Mouse (Mus musculus) kidney, adult 9 months (tissue): Measurements from ENCODE around the gene Lbr.
"Not testable (repeated sequence)": the region's sequence is repeated elsewhere in the genome, so short reads cannot be mapped to it uniquely, and the experiment has no call there.

ENCODE experiments used
- DNase-seq: peaks from one replicate; pipeline ENCODE4 v3.0.0; 2022

Lbr gene

DNA sequence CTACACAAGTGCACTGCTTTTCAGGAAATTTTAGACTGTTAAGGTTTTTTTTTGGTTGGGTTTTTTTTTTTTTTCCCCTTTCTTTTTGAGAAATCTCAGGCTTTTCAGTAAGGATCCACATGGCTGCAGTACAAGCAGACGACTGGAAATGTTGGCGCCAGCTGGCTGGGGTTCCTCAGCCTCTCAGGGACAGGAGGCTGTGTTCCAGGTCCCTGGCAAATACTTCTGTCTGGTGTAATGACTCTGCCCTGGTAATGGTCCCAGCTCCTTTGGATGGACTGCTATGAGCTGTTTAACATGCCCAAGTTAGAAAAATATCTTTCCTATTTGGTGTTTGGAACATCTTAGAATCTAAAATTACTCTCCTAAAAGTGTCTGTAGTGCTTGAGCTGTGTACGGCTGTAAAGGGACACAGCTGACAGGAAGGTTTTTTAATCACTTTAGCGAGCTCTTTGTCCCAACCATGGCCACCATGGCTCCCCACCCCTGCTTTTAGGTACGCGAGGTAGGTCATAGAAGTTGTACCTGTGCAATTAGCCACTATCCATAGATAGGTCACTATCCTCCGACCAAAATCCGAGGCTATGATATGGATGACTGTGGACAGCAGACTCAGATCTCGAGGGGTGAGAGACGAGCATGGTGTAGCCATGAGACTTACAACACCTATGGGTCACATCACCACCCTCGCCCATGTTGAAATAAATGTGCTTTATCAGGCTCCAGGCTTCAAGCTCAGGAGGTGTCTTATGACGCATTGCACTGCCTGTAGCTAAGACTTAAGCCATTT lies 8.9 kb upstream of the Lbr start:
- no peak for DNase-seq

DNA sequence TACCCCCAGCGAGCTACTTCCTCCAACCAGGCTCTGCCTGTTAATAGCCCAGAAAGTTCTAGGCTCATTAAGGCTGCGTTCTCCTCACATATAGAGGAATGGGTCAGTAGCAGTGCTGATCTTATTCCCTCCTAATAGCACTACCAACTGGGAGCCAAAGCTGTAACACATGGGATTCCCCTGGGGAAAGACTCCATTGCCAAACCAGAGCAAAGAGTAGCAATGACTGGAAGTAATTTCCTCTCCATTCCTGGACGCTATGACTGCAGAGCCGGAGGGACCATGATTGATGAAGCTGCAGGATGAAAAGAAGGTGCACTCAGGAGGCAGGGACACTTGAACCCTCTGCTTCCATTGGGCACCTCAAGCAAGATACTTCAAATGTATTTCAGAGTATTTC lies 7.6 kb upstream of the Lbr start:
- DNase-seq = no peak

DNA sequence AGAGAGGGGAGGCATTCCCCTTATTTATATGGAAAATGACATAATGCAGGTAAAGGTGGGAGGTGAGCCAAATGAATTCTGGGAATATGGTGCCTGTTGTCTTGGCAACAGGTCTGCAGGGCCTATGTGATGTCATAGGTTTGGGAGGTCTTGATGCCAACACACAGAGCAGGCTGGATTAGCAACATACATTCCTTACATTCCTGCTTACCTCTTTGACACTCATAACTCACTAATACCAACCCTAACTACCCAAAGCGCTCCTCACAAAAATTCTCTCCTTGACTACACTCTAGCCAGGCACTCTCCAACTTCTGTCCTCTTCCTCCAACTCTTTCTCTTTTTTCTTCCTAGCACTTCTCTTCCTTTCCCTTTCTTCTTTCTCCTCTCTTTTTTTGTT lies 5.4 kb upstream of the Lbr start:
- DNase-seq = no peak

DNA sequence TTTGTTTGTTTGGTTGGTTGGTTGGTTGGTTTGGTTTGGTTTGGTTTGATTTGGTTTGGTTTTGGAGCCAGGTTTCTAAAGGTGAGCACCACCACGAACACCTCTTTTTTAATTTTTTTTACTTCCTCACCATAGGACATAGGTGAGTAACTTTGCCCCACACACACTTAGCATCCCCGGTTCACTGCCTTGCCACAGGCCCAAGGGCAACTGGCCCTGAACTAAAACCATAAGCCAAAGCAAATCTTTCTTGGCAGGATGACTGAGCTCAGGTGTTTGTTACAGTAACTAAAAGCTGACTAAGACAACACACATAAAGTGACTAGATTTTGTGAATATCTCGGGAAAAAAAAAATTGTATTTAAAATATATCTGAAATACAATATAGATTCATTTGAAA lies 4.5 kb upstream of the Lbr start:
- peak; percentile 85 for DNase-seq

DNA sequence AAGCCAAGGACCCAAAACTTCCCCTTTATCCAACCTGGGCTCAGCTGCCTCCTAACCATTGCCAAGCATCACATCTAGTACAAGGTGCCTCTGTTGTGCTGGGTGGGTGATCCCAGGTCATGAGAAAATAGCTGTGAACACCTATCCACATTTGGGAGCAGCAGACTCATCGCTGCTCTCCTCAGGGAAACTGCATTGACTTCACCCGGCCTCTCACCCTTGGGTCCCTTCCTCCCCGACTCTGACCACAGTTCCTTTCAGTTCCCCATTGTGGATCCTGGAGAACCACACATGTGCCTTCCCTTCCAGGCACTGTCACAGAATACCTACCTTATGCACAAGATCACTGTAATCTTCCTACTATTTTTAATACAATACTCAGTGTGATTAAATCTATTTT lies 2.9 kb upstream of the Lbr start:
- DNase-seq = peak; percentile 75

DNA sequence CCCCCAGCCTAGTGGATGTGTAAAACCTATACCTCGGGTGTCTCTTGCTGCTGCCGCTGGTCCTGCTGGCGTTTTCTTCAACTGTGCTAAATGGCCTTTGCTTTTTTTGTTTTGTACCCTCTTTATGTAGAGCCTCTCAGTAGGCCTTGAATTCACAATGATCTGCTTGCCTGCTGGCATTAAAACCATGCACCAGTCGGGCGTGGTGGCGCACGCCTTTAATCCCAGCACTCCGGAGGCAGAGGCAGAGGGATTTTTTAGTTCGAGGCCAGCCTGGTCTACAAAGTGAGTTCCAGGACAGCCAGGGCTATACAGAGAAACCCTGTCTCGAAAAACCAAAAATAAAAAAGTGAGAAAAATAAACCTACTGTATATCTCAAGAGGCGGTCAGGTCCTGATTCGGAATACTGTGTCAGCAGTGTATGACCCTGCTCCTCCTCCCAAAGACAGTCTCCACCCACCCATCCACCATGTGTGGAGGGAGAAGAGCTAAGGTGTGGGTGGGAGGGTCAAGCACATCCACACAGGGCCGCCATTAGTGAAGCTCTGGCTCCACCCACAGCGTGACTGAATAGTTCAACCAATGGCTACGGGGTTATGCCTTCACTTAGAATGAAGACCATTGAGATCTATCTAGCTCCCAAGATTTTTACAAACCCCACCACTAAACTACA lies 2.2 kb upstream of the Lbr start:
- DNase-seq = no peak

DNA sequence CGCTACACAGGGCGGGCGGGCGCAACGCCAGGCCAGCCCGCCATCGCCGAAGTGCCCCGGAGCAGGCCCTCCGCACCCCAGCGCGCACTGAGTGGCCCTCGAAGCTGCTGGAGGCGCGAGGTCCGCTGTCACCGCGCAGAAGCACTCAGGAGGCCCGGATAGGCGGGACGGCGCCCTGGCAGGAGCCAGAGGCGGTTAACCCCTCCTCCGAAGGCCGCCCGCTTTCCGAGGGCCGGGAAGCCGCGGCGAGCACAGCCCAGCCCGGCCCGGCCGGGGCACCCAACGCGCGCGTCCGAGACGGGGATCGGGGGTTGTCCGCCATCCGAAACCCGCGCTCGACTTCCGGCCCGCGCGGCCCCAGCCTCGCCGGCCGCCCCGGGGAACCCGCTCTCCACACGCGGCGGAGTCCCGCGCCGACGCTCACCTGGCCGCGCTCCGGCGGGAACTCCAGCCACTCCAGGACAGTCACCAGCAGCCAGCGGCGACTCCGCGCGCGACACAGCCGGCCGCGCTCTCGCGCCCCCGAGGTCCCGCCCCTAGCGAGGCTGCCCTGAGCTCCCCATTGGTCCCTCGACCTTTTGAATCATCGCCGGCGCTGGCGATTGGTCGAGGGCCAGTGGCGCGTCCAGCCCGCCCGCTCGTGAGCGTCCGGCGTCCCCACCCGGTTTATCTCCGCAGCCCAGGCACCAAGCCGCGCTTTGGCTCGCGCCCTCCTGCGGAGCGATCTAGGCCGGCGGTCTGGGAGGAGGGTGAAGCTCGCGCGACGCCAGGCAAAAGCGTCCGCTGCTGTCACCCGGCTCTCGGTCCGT lies 778 bp downstream of the Lbr start:
- DNase-seq = peak; percentile 97

DNA sequence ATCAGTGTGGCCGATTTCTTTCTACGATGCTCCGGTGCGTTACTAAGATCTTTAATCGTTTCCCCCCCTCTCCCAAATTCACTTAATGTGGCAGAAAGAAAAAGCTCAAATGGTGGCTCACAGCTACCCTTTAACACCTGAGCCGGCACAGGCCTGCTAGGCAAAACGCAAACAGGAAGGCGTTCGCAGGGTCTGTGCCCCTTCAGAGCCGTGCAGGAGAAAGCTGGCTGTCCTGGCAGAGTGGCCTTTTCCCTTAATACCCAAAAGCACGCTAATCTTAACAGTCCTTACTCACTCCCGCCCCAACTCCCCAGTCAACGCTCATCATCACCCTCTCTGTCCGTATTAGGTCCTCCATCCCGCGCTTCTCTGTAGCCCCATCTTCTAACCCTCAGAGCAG lies 1.4 kb downstream of the Lbr start:
- no peak for DNase-seq

DNA sequence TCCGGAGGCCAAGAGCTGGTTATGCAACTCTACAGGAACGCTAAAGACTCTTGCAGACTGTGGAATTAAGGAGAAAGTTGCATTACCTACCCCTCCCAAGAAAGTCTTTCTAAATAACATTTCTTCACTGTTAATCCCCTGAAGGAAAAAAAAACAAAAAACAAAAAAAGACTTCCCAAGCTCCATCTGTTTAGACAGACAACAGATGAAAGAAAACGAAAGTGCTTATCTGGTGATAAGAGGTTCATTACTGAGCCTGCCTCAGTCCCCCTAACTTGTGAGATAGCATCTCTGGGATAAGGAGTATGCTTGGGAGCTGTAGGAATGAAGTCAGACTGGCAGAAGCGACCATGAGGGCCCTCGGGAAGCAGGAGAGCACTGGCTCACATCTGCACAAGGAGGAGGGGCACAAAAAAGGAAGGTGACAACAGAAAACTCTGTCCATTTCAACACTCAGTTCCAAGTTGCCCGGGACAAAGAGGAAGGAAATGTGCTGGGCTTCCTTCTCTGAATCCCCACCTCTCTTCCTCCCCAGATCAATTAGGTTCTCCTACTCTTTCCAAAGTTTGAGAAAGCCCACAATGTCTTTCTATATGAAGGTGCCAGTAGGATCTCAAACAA lies 3.0 kb downstream of the Lbr start:
- DNase-seq = no peak

DNA sequence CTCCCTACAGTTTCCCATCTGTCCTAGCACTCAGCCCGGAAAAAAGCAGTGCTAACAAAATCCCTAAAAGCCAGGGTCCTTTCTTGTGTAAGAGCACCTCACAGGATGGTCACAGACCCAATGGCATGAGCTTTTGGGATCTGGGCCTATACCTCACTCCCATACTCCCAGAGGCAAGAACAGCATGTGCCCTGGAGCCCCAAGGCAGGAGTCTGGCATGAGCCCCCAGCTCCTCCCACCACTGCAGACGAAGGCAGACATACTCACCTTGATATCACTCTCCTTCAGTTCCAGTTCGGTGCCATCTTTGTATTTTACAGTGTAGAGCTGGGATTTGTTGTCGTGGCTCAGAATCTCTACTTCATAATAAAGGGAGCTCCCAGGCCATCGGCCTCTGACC lies 4.7 kb downstream of the Lbr start:
- DNase-seq = no peak

DNA sequence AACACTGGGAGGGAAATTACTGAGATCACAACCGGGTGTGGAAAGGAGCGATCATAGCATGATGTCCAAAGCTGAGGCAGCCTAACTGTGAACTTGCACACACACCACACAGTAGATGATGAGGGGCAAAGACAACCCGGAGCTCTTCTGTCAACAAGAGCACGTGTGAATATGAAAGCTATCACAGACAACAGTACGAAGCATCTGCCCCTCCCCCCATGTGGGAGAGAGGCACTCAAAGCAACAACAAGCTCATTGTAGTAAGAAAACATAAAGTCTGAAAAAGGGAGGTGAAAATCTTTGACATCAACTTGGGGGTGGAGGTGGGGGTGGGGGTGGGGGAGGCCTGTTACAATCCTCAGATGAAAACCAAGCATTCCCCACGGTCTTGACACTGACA lies 9.7 kb downstream of the Lbr start:
- DNase-seq = no peak

DNA sequence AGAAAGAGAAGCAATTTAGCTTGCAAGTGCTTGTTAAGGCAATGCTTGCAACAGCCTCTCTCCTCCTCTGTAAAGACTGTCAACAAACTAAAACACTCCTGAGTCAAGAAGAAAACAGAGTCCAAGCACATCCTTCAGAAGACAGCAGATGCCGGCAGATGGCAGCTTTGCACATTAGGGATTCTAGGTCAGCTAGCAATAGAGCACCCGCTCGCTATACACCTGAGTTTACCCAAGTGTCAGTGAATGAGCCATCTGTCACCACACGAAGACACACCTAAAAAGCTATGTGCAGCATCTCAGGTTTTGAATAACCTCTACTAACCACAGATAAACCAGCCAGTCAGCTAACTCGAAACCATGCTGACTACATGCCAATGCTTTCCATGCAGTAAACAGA lies 10.1 kb downstream of the Lbr start:
- no peak for DNase-seq

DNA sequence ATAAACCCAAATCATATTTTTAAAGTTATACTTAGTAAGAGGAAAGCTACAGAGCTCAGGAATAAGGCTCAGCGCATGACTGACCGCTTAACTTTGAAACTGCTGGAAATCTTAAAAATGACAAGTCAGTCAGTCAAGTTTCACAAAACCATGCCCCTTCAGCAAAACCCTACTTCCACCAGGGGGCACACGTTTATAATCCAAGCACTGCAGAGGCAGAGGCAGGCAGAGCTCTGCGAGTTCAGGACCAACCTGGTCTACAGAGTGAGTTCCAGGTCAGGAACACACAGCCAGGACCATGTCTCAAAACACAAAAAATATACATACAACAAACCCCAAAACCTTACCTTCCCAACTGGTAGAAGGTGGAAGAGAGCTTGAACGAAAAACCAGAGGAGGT lies 14.5 kb downstream of the Lbr start:
- DNase-seq = peak; percentile 34

DNA sequence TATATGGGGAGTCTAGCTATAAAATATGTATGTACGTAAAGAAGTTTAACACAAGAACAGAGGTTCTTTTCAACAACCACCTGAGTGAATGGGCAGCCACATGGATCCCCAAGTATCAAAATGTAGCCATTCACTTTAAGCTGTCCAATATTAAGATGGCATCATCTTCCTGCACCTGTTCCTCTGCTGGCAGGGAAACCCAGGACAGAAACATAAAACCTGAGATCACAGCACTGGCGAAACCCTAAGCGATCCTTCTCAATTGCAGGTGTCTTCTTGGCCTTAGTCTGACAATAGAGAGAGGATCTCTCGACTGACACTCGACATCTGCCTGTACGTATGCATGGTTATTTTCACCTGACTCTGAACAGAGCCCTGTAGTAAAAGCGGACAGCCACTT lies 16.1 kb downstream of the Lbr start:
- DNase-seq = no peak

DNA sequence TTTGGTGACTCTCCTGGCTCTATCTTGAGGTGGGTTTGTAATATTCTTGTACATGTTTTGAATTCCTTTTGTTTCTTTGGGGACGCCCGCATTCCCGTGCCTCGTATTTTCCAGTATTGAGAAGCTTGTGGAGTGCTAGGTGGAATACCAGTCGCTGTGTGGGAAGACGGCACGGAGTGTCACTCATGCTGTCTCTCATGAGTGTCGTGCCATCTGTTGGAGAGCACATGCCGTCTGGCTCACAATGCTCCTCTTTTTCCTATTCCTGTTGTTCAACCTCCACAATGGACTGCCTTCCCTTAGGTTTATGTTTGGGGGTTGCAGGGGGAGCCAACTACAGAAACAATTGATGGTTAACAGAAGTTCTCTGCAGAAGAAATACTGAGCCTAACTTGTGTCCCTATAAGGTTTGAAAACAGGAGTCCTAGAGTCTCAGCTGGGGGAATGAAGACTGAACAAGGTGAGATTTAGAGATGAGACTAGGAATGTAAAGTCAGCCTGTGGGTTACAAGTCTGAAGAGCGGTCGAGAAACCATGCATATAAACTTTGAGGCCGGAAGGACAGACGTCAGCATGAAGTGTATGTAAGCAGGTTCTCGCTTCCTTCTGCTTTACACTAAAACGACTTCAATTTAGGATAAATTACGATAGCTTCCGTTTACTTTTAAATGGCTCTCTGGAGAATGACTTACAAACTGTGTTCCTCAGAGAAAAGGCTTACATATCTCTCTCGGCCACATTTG lies 31.2 kb downstream of the Lbr start:
- DNase-seq = no peak

DNA sequence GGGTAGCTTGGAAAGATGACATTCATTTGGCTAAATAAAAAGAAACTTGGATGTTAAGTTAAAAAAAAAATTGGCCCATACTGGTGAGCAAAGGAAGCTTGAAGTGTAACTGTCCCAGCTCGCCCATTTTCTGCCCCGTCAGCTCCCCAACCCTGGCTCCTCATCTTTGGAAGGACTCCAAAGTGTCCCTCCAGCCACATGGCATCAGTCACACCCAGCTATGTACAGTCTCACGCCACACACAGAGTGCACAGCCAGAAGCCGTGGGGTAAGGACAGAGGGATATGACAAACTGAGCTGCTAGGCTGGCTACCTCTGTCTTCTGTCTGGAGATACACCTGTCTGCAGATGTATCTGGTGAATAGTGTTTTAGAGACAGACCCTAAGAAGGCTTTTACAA lies 42.2 kb downstream of the Lbr start:
- no peak for DNase-seq

DNA sequence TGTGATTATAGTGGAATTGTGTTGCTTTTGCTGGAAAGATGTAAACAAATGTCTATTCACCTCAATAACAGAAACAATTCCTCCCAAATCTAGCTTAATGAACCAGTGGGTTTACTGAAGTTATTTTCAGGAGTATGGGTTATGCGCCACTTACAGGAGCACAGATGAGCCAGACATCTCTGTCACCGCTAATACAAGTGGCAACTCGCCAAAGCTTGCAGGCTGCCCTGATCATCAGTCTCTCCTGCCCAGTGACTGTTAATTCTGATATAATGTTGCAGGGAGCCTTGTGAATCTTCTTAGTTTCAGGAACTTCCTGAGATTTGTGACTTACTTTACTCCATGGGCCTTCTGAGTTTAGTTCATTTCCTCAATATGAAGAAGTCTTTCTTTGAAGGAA lies 42.9 kb downstream of the Lbr start:
- DNase-seq = no peak

DNA sequence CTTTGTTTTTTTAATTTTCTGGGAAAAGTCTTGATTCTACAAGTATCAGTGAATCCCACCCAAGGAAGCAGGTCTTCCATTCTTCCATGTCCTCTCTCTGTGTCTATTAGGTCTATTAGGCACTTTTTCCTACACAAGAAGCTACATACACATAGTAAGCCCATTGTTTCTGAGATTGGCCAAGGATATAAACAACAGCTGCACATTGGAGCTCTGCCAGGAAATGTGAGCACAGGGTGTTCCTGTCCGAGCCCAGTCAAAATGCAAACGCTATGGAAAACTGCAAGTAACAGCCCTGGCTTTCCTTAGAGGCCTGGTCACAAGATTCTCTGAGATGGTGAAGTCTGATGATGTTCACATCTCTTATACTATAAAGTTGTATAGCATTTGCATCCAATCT lies 49.3 kb downstream of the Lbr start:
- peak; percentile 18 for DNase-seq

DNA sequence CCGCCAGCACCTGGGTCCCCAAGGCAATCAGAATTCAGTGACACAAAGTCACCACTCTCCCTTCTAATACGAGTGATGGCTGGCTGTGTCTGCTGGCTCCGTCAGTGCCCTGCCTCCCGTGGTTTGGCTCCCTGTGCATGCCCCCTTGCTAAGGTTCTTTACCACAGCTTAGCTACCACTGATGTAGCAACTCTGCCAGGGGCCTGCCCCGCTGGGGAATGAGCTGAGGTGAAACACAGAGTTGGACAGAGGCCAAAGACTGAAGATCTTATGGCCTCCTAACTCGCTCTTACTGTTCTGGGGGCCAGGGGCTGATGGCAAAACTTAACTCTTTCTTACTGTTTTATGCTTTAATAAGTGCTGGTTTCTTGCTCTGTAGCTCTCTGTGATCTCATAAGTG lies 52.9 kb downstream of the Lbr start:
- no peak for DNase-seq

DNA sequence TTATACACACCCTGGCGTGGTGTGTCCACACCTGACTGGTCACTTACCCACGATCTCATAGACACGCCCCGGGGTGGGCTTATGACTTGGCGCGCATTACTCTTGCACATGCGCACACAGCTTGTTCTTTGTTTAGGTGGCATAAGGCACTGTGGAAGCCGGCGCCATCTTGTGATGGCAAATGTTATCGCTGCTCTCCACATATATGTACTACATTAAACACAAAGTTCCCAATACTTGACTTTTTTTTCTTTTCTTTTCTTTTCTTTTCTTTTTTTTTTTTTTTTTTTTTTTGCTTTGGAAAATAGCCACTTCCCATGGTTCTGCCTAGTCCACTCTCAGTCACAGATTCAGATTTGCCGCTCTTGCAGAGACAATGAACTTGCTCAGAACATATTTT lies 60.2 kb downstream of the Lbr start:
- not testable (repeated sequence) for DNase-seq

DNA sequence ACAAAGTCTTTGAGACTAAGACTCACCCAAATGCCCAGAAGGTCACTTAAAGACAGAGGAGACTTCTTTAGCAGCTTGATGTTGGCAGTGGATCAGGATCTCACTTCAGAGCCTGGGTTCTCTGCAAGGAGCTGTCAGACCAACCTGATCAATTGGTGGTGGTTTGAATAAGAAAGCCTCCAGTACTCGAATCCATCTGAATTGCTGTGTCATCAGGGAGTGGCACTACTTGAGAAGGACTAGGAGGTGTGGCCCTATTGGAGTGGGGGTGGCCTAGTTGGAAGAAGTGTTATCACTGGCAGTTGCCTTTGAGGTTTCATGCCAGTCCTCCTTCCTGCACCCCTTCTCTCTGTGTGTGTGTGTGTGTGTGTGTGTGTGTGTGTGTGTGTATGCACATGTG lies 66.3 kb downstream of the Lbr start:
- DNase-seq = no peak

DNA sequence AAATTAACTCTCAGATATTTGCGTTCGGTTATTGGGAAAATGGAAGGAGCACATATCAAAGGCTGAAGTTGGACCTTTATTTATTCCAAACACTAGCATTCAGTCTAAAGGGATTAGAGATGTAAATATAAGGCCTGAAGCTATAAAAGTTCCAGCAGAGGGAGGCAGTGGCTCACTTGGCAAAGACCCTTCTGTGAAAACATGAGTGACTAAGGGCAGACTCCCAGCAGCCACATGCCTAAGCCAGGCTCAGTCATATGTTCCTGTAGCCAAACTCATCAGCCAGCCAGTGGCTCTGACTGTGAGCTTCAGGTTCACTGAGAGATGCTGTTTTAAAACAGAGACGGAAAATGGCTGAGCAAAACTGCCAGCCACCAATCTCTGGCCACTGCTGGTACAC lies 71.0 kb downstream of the Lbr start:
- DNase-seq = no peak

DNA sequence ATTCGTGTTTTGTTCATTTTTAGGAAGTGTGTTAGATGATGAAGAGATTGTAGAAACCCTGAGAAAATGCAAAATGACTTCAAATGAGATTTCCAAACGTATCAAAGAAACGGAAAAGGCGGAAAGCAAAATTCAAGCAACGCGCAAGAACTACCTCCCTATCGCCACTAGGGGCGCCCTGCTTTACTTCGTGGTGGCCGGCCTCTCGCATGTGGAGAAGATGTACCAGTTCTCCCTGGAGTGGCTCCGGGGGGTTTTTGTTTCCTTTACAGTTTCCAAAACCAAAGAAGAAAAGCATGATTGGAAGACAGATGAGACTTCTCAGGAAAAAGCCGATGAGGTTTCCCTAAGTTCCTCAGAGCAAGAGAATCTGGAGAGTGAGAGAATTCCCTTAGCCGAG lies 73.5 kb downstream of the Lbr start:
- DNase-seq = no peak
